Mouse (Mus musculus): ENCODE measurements around the gene Igfals. TPM values are rescaled to one million over a fixed set of nuclear protein-coding genes. Genes with fewer than 3 reads are reported as not detected.

Igfals gene
- total and polyA plus RNA-seq, 2 experiments from 2014 or later: 0.53 to 1.7 TPM

- 19% methylated on average over 22 of the region's 22 CpGs for WGBS
- DNase-seq (ENCODE audit: low spot score) (no peak), ATAC-seq (ENCODE audit: insufficient read depth, low read depth) (no peak)
- Histone ChIP-seq H3K27me3 (ENCODE audit: control insufficient read depth, insufficient read depth, low read length) (no peaks in the 10 kb centered on the region), H3K9ac (replicated peaks; ENCODE audit: low read depth, low read length) (peak overlapping the region; percentile 71), H3K9me3 (replicated peaks; ENCODE audit: control insufficient read depth, low read length) (no peaks in the 10 kb centered on the region), H3K27ac (ENCODE audit: low read depth) (peak overlapping the region; percentile 27; the same call in 1 of the 2 replicates), H3K4me2 (ENCODE audit: low read depth, low read length) (peak overlapping the region; percentile 89), H3K4me1 (ENCODE audit: control insufficient read depth, insufficient read depth) (peaks cover 17% of the 10 kb centered on the region), H3K36me3 (replicated peaks; ENCODE audit: control insufficient read depth, insufficient read depth, low read length) (peaks cover 12% of the 10 kb centered on the region), H3K4me3 (ENCODE audit: low read depth, low read length) (peak overlapping the region; percentile 82)
- TF ChIP-seq CTCF (IDR thresholded peaks at IDR 0.05; ENCODE audit: low read depth) (no peak), EP300 (IDR thresholded peaks at IDR 0.05; ENCODE audit: low read depth) (no peak)
These were observed 19.7 kb downstream of the Igfals start for GRCm38 (mm10) chr17:24885356-24886133.

- Histone ChIP-seq H3K36me3 (replicated peaks; ENCODE audit: control insufficient read depth, insufficient read depth, low read length) (peaks cover 20% of the 10 kb centered on the region), H3K27ac (ENCODE audit: low read depth) (peak within 1 kb of the TSS; percentile 92), H3K4me2 (ENCODE audit: low read depth, low read length) (peak within 1 kb of the TSS; percentile 97), H3K9me3 (replicated peaks; ENCODE audit: control insufficient read depth, low read length) (no peaks in the 10 kb centered on the region), H3K9ac (replicated peaks; ENCODE audit: low read depth, low read length) (peak within 1 kb of the TSS; percentile 82), H3K4me3 (ENCODE audit: low read depth, low read length) (peak within 1 kb of the TSS; percentile 88), H3K27me3 (ENCODE audit: control insufficient read depth, insufficient read depth, low read length) (no peaks in the 10 kb centered on the region), H3K4me1 (ENCODE audit: control insufficient read depth, insufficient read depth) (peaks cover 17% of the 10 kb centered on the region)
- TF ChIP-seq CTCF (IDR thresholded peaks at IDR 0.05; ENCODE audit: low read depth) (0 out of 2 replicates have a peak, but pooled peaks have one; percentile 1), EP300 (IDR thresholded peaks at IDR 0.05; ENCODE audit: low read depth) (peak; percentile 91)
- DNase-seq (ENCODE audit: low spot score) (peak; percentile 100), ATAC-seq (ENCODE audit: insufficient read depth, low read depth) (peak; percentile 95)
- whole genome bisulfite sequencing: under 1% methylated on average over 69 of the region's 69 CpGs
These were observed 20.5 kb downstream of the Igfals start, which contains the start of the genes Nubp2 and Spsb3 for GRCm38 (mm10) chr17:24886134-24886931. TSS of gene Nubp2 (minus strand) at chr17:24886349. TSS of gene Spsb3 (plus strand) at chr17:24886643.

- Histone ChIP-seq H3K36me3 (replicated peaks; ENCODE audit: control insufficient read depth, insufficient read depth, low read length) (peaks cover 24% of the 10 kb centered on the region), H3K4me1 (ENCODE audit: control insufficient read depth, insufficient read depth) (peaks cover 17% of the 10 kb centered on the region), H3K4me3 (ENCODE audit: low read depth, low read length) (peak overlapping the region; percentile 88), H3K9me3 (replicated peaks; ENCODE audit: control insufficient read depth, low read length) (no peaks in the 10 kb centered on the region), H3K4me2 (ENCODE audit: low read depth, low read length) (peak overlapping the region; percentile 97), H3K27ac (ENCODE audit: low read depth) (peak overlapping the region; percentile 92), H3K9ac (replicated peaks; ENCODE audit: low read depth, low read length) (peak overlapping the region; percentile 82), H3K27me3 (ENCODE audit: control insufficient read depth, insufficient read depth, low read length) (no peaks in the 10 kb centered on the region)
- TF ChIP-seq CTCF (IDR thresholded peaks at IDR 0.05; ENCODE audit: low read depth) (no peak), EP300 (IDR thresholded peaks at IDR 0.05; ENCODE audit: low read depth) (no peak)
- DNase-seq (ENCODE audit: low spot score): no peak
- WGBS: under 1% methylated on average over 18 of the region's 18 CpGs
- peak; percentile 15 for ATAC-seq (ENCODE audit: insufficient read depth, low read depth)
These were observed 21.1 kb downstream of the Igfals start for GRCm38 (mm10) chr17:24886932-24887271.

GRCm38 (mm10) chr17:24887291-24888080 lies 21.7 kb downstream of the Igfals start:
- Histone ChIP-seq H3K9ac (replicated peaks; ENCODE audit: low read depth, low read length) (peak overlapping the region; percentile 82), H3K4me3 (ENCODE audit: low read depth, low read length) (peak overlapping the region; percentile 88), H3K27me3 (ENCODE audit: control insufficient read depth, insufficient read depth, low read length) (no peaks in the 10 kb centered on the region), H3K36me3 (replicated peaks; ENCODE audit: control insufficient read depth, insufficient read depth, low read length) (peaks cover 30% of the 10 kb centered on the region), H3K27ac (ENCODE audit: low read depth) (peak overlapping the region; percentile 92), H3K9me3 (replicated peaks; ENCODE audit: control insufficient read depth, low read length) (no peaks in the 10 kb centered on the region), H3K4me2 (ENCODE audit: low read depth, low read length) (peak overlapping the region; percentile 97), H3K4me1 (ENCODE audit: control insufficient read depth, insufficient read depth) (peaks cover 17% of the 10 kb centered on the region)
- no peak for ATAC-seq (ENCODE audit: insufficient read depth, low read depth)
- TF ChIP-seq EP300 (IDR thresholded peaks at IDR 0.05; ENCODE audit: low read depth) (no peak), CTCF (IDR thresholded peaks at IDR 0.05; ENCODE audit: low read depth) (no peak)
- WGBS: 58% methylated on average over 18 of the region's 18 CpGs
- DNase-seq (ENCODE audit: low spot score): peak; percentile 22

GRCm38 (mm10) chr17:24888862-24889261 lies 23.1 kb downstream of the Igfals start:
- Histone ChIP-seq H3K27ac (ENCODE audit: low read depth) (no peak overlapping the region), H3K36me3 (replicated peaks; ENCODE audit: control insufficient read depth, insufficient read depth, low read length) (peaks cover 35% of the 10 kb centered on the region), H3K27me3 (ENCODE audit: control insufficient read depth, insufficient read depth, low read length) (no peaks in the 10 kb centered on the region), H3K4me1 (ENCODE audit: control insufficient read depth, insufficient read depth) (peaks cover 17% of the 10 kb centered on the region), H3K4me3 (ENCODE audit: low read depth, low read length) (no peak overlapping the region), H3K4me2 (ENCODE audit: low read depth, low read length) (no peak overlapping the region), H3K9me3 (replicated peaks; ENCODE audit: control insufficient read depth, low read length) (no peaks in the 10 kb centered on the region), H3K9ac (replicated peaks; ENCODE audit: low read depth, low read length) (no peak overlapping the region)
- DNase-seq (ENCODE audit: low spot score): no peak
- 82% methylated on average over 3 of the region's 3 CpGs for WGBS
- TF ChIP-seq CTCF (IDR thresholded peaks at IDR 0.05; ENCODE audit: low read depth): no peak
- no peak for ATAC-seq (ENCODE audit: insufficient read depth, low read depth)
